Mouse (Mus musculus) spleen, postnatal 14 days (tissue): Measurements from ENCODE around the gene Capns2.

Source experiments
- DNase-seq, 2 experiments: peaks; one replicate each; pipeline ENCODE4 v3.0.0; 2021 to 2022; ENCODE audit warnings: low spot score in 2 of 2

The Capns2 gene

GRCm38 (mm10) chr8:92906553-92906952 lies 5.3 kb downstream of the Capns2 start:
- DNase-seq = no peak

GRCm38 (mm10) chr8:92908448-92908847 lies 7.2 kb downstream of the Capns2 start:
- no peak for DNase-seq

GRCm38 (mm10) chr8:92911477-92911876 lies 10.3 kb downstream of the Capns2 start:
- DNase-seq = no peak

- DNase-seq = no peak
Measured at GRCm38 (mm10) chr8:92913396-92913795, 12.2 kb downstream of the Capns2 start.

- DNase-seq = no peak
Measured at GRCm38 (mm10) chr8:92916082-92916481, 14.9 kb downstream of the Capns2 start.

- no peak for DNase-seq
Measured at GRCm38 (mm10) chr8:92921768-92922167, 20.6 kb downstream of the Capns2 start.

GRCm38 (mm10) chr8:92928986-92929385 lies 27.8 kb downstream of the Capns2 start:
- DNase-seq = no peak

- DNase-seq = no peak
Measured at GRCm38 (mm10) chr8:92938056-92938455, 36.8 kb downstream of the Capns2 start.

- DNase-seq = no peak
Measured at GRCm38 (mm10) chr8:92949071-92949470, 47.9 kb downstream of the Capns2 start.

- DNase-seq = no peak
Measured at GRCm38 (mm10) chr8:92950639-92951371, 49.6 kb downstream of the Capns2 start.
